Comparison of ENCODE assay signal across 11 mouse cellular contexts in genomic region chr5:149021120-149021519, GRCm38 (mm10). TPM values are rescaled to one million over a fixed set of nuclear protein-coding genes. Genes with fewer than 3 reads are reported as not detected.
DNase-seq lines count a peak whose midpoint lies in the region; ATAC-seq lines count a peak whose summit lies in the region.
"Had no signal": no experiment of that assay in that cellular context is flagged by ENCODE, and none has a peak within 500 bp of the region (broad histone marks: within the 10 kb centered on the region; RNA-seq: fewer than 3 reads in every experiment).

No protein-coding gene starts in this region.

- WGBS in limb, embryonic 12.5 days = 48% methylated on average over 7 of the region's 7 CpGs
- WGBS in limb, embryonic 10.5 days = 63% methylated on average over 7 of the region's 7 CpGs
- WGBS in embryonic facial prominence, embryonic 15.5 days = 53% methylated on average over 7 of the region's 7 CpGs
- 31% methylated on average over 7 of the region's 7 CpGs for WGBS in liver, embryonic 13.5 days (ENCODE audit: insufficient replicate concordance)

- peaks cover 18% of the 10 kb centered on the region for H3K4me1 ChIP-seq in limb, embryonic 12.5 days (replicated peaks)
- H3K4me1 ChIP-seq in limb, embryonic 10.5 days = peaks cover 13% of the 10 kb centered on the region
- peaks cover 12% of the 10 kb centered on the region; the same call in 1 of the 2 replicates for H3K4me1 ChIP-seq in embryonic facial prominence, embryonic 15.5 days
- peaks cover 14% of the 10 kb centered on the region for H3K4me1 ChIP-seq in liver, embryonic 13.5 days (replicated peaks)
- H3K4me1 ChIP-seq: forebrain, embryonic 13.5 days had no signal

- no peak overlapping the region for H3K27ac ChIP-seq in limb, embryonic 12.5 days
- no peak overlapping the region for H3K27ac ChIP-seq in limb, embryonic 10.5 days
- H3K27ac ChIP-seq in embryonic facial prominence, embryonic 15.5 days (replicated peaks) = no peak overlapping the region
- no peak overlapping the region for H3K27ac ChIP-seq in liver, embryonic 13.5 days
- H3K27ac ChIP-seq: forebrain, embryonic 13.5 days; midbrain, embryonic 12.5 days had no signal

- no peak overlapping the region for H3K4me3 ChIP-seq in limb, embryonic 12.5 days (replicated peaks)
- H3K4me3 ChIP-seq in limb, embryonic 10.5 days = no peak overlapping the region
- no peak overlapping the region for H3K4me3 ChIP-seq in embryonic facial prominence, embryonic 15.5 days (replicated peaks)
- no peak overlapping the region for H3K4me3 ChIP-seq in liver, embryonic 13.5 days (replicated peaks)
- H3K4me3 ChIP-seq: forebrain, embryonic 13.5 days; midbrain, embryonic 12.5 days had no signal

- no peaks in the 10 kb centered on the region for H3K36me3 ChIP-seq in limb, embryonic 12.5 days
- no peaks in the 10 kb centered on the region for H3K36me3 ChIP-seq in limb, embryonic 10.5 days
- H3K36me3 ChIP-seq in embryonic facial prominence, embryonic 15.5 days = no peaks in the 10 kb centered on the region
- no peaks in the 10 kb centered on the region for H3K36me3 ChIP-seq in liver, embryonic 13.5 days
- H3K36me3 ChIP-seq: midbrain, embryonic 12.5 days had no signal

- no peak overlapping the region for H3K9ac ChIP-seq in limb, embryonic 12.5 days (replicated peaks)
- no peak overlapping the region for H3K9ac ChIP-seq in embryonic facial prominence, embryonic 15.5 days
- H3K9ac ChIP-seq in liver, embryonic 13.5 days = no peak overlapping the region
- H3K9ac ChIP-seq: forebrain, embryonic 13.5 days; midbrain, embryonic 12.5 days had no signal

- H3K4me2 ChIP-seq in limb, embryonic 12.5 days = peak overlapping the region; percentile 27; the same call in 1 of the 2 replicates
- peak overlapping the region; percentile 15; the same call in 1 of the 2 replicates for H3K4me2 ChIP-seq in embryonic facial prominence, embryonic 15.5 days (replicated peaks)
- peak overlapping the region; percentile 27; the same call in 1 of the 2 replicates for H3K4me2 ChIP-seq in liver, embryonic 13.5 days
- H3K4me2 ChIP-seq: midbrain, embryonic 12.5 days had no signal

- H3K9me3 ChIP-seq in limb, embryonic 12.5 days = no peaks in the 10 kb centered on the region
- no peaks in the 10 kb centered on the region for H3K9me3 ChIP-seq in limb, embryonic 10.5 days (replicated peaks)
- H3K9me3 ChIP-seq in embryonic facial prominence, embryonic 15.5 days (replicated peaks) = no peaks in the 10 kb centered on the region
- H3K9me3 ChIP-seq in liver, embryonic 13.5 days (replicated peaks) = no peaks in the 10 kb centered on the region
- H3K9me3 ChIP-seq: forebrain, embryonic 13.5 days; midbrain, embryonic 12.5 days had no signal

- H3K27me3 ChIP-seq in limb, embryonic 12.5 days = no peaks in the 10 kb centered on the region
- H3K27me3 ChIP-seq in limb, embryonic 10.5 days (ENCODE audit: low read depth, poor library complexity, severe bottlenecking) = no peaks in the 10 kb centered on the region
- H3K27me3 ChIP-seq in embryonic facial prominence, embryonic 15.5 days = no peaks in the 10 kb centered on the region
- H3K27me3 ChIP-seq in liver, embryonic 13.5 days = peaks cover 11% of the 10 kb centered on the region
- H3K27me3 ChIP-seq: forebrain, embryonic 13.5 days had no signal

- DNase-seq in limb, embryonic 10.5 days (ENCODE audit: low spot score) = no peak
- DNase-seq in kidney, adult 18-20 months = peak; percentile 51
- DNase-seq in liver, embryonic 13.5 days = no peak
- no peak for DNase-seq in cerebellum, adult 18-20 months
- DNase-seq in left cerebral cortex, adult 9 months (ENCODE audit: low spot score in 2 of 2) = no peak

- no peak for ATAC-seq in limb, embryonic 12.5 days (ENCODE audit: insufficient number of reproducible peaks, insufficient read depth, low FRiP score, low TSS enrichment, low read depth)
- no peak for ATAC-seq in embryonic facial prominence, embryonic 15.5 days (ENCODE audit: insufficient number of reproducible peaks, low FRiP score, low TSS enrichment, low read depth)
- no peak for ATAC-seq in liver, embryonic 13.5 days (ENCODE audit: low read depth)
- ATAC-seq: forebrain, embryonic 13.5 days had no signal

RNA-seq across cellular contexts. Expression of gene Gm42791, which starts 26.2 kb away (rescaled TPM):
- polyA plus RNA-seq in limb, embryonic 12.5 days (2016; fragmentation: Nextera tagmentation; extraction: Ambion mirVana) = 0.99 and 2.6 TPM in 2 replicates
- polyA plus RNA-seq in limb, embryonic 10.5 days (2016; fragmentation: Nextera tagmentation; extraction: Ambion mirVana) = 0.85 TPM in 1 of 2 replicates, not detected in the other
- polyA plus RNA-seq in embryonic facial prominence, embryonic 15.5 days (2015; fragmentation: Nextera tagmentation; extraction: Ambion mirVana) = 1.6 and 2.3 TPM in 2 replicates
- 0.32 and 0.86 TPM in 2 replicates for polyA plus RNA-seq in liver, embryonic 13.5 days (2015; fragmentation: Nextera tagmentation; extraction: Ambion mirVana)
- polyA plus RNA-seq: gonadal fat pad, adult 2 months; testis, adult 2 months had no signal
